Mouse (Mus musculus) C2C12 (cell line): ENCODE results near the gene Pcsk5. TPM values are rescaled to one million over a fixed set of nuclear protein-coding genes. Genes with fewer than 3 reads are reported as not detected.

Experiments
- H3K27me3 ChIP-seq: one replicate; pipeline ENCODE4 v1.6.1; 2011; ENCODE audit not compliant: control insufficient read depth, insufficient read depth, insufficient read length
- H3K36me3 ChIP-seq: one replicate; pipeline ENCODE4 v1.6.1; 2011; ENCODE audit not compliant: control insufficient read depth, insufficient read depth
- H3K4me3 ChIP-seq: one replicate; pipeline ENCODE4 v1.5.1; 2011; ENCODE audit warnings: mild to moderate bottlenecking, control low read depth; ENCODE audit not compliant: poor library complexity, insufficient read depth, severe bottlenecking
- H3K79me2 ChIP-seq: one replicate; pipeline ENCODE4 v1.6.1; 2011; ENCODE audit not compliant: control insufficient read depth, insufficient read depth
- H3K79me3 ChIP-seq: one replicate; pipeline ENCODE4 v1.6.1; 2011; ENCODE audit warnings: low read depth, control low read depth
- H3ac ChIP-seq: one replicate; pipeline ENCODE3; 2011; ENCODE audit warnings: low read depth; ENCODE audit not compliant: control insufficient read depth, insufficient read length
- CEBPB ChIP-seq: IDR thresholded peaks from one replicate; pipeline ENCODE4 v1.6.1; 2011; ENCODE audit warnings: low read depth, mild to moderate bottlenecking, control low read depth, moderate library complexity
- CTCF ChIP-seq: IDR thresholded peaks from one replicate; pipeline ENCODE4 v1.5.1; 2011; ENCODE audit not compliant: control insufficient read depth, insufficient read depth, insufficient read length
- FOSL1 ChIP-seq: IDR thresholded peaks from one replicate; pipeline ENCODE4 v1.8.0; 2011; ENCODE audit warnings: mild to moderate bottlenecking, low read length; ENCODE audit not compliant: poor library complexity, insufficient read depth, severe bottlenecking
- MAX ChIP-seq: IDR thresholded peaks from one replicate; pipeline ENCODE4 v1.6.1; 2011; ENCODE audit warnings: mild to moderate bottlenecking, control low read depth
- MYOD1 ChIP-seq: IDR thresholded peaks from one replicate; pipeline ENCODE4 v1.6.1; 2011; ENCODE audit warnings: low read depth; ENCODE audit not compliant: control insufficient read depth, insufficient read length
- MYOG ChIP-seq: IDR thresholded peaks from one replicate; pipeline ENCODE4 v1.6.1; 2011; ENCODE audit not compliant: control insufficient read depth, insufficient read length; ENCODE audit errors: extremely low read depth
- USF1 ChIP-seq: IDR thresholded peaks from one replicate; pipeline ENCODE4 v1.6.1; 2011; ENCODE audit warnings: low read depth, mild to moderate bottlenecking, control low read depth, moderate library complexity
- polyA plus RNA-seq: library from polyadenylated mRNA; unstranded; fragments of >200 nt; fragmentation: generic; extraction: Trizol; gene quantifications from one replicate; pipeline ENCODE4 v1.2.1, GENCODE M21; 2012; ENCODE audit warnings: missing spikeins

Pcsk5 gene
- polyA plus RNA-seq, 1 experiment, result not detected

GRCm38 (mm10) chr19:17788617-17789317 lies 48.7 kb downstream of the Pcsk5 start:
- TF ChIP-seq CEBPB (no peak), MAX (no peak), MYOG (no peak), MYOD1 (no peak), FOSL1 (no peak), CTCF (no peak), USF1 (no peak)
- no peaks in the 10 kb centered on the region for H3K79me3 ChIP-seq
- H3K79me2 ChIP-seq, result no peaks in the 10 kb centered on the region
- no peak overlapping the region for H3ac ChIP-seq
- H3K4me3 ChIP-seq, result no peak overlapping the region
- no peaks in the 10 kb centered on the region for H3K27me3 ChIP-seq
- H3K36me3 ChIP-seq, result no peaks in the 10 kb centered on the region

- H3K4me3 ChIP-seq, result no peak overlapping the region
These were observed 50.7 kb downstream of the Pcsk5 start for GRCm38 (mm10) chr19:17786744-17787143.

GRCm38 (mm10) chr19:17784401-17785192 lies 52.8 kb downstream of the Pcsk5 start:
- TF ChIP-seq CTCF, result no peak
- TF ChIP-seq USF1, result no peak
- no peak for TF ChIP-seq FOSL1
- TF ChIP-seq MAX, result no peak
- no peak for TF ChIP-seq MYOD1
- TF ChIP-seq MYOG, result no peak
- no peak for TF ChIP-seq CEBPB
- H3K27me3 ChIP-seq, result no peaks in the 10 kb centered on the region
- no peak overlapping the region for H3K4me3 ChIP-seq
- no peaks in the 10 kb centered on the region for H3K79me2 ChIP-seq
- H3K36me3 ChIP-seq, result no peaks in the 10 kb centered on the region
- no peaks in the 10 kb centered on the region for H3K79me3 ChIP-seq
- H3ac ChIP-seq, result no peak overlapping the region

More at GRCm38 (mm10) chr19:17786744-17787143, 50.7 kb downstream of the Pcsk5 start:
- TF ChIP-seq MAX, result no peak
- no peak for TF ChIP-seq FOSL1
- TF ChIP-seq CEBPB, result no peak
- TF ChIP-seq MYOG, result no peak
- TF ChIP-seq USF1, result no peak
- TF ChIP-seq MYOD1, result no peak
- TF ChIP-seq CTCF, result no peak
- H3K79me2 ChIP-seq, result no peaks in the 10 kb centered on the region
- no peaks in the 10 kb centered on the region for H3K36me3 ChIP-seq
- H3K79me3 ChIP-seq, result no peaks in the 10 kb centered on the region
- no peaks in the 10 kb centered on the region for H3K27me3 ChIP-seq
- no peak overlapping the region for H3ac ChIP-seq

GRCm38 (mm10) chr19:17783231-17783630 lies 54.2 kb downstream of the Pcsk5 start:
- Histone ChIP-seq H3K4me3 (no peak overlapping the region), H3ac (no peak overlapping the region), H3K79me2 (no peaks in the 10 kb centered on the region), H3K36me3 (no peaks in the 10 kb centered on the region), H3K27me3 (no peaks in the 10 kb centered on the region), H3K79me3 (no peaks in the 10 kb centered on the region)
- TF ChIP-seq USF1 (no peak), CEBPB (no peak), MYOG (no peak), FOSL1 (no peak), CTCF (no peak), MAX (no peak), MYOD1 (no peak)

- no peak for TF ChIP-seq FOSL1
- no peak for TF ChIP-seq MYOD1
- no peak for TF ChIP-seq MAX
- TF ChIP-seq CTCF, result no peak
- no peak for TF ChIP-seq MYOG
- TF ChIP-seq USF1, result no peak
- no peak for TF ChIP-seq CEBPB
These were observed 56.1 kb downstream of the Pcsk5 start for GRCm38 (mm10) chr19:17781323-17781722.

GRCm38 (mm10) chr19:17775943-17776342 lies 61.5 kb downstream of the Pcsk5 start:
- no peak overlapping the region for H3ac ChIP-seq
- H3K4me3 ChIP-seq, result no peak overlapping the region
- no peaks in the 10 kb centered on the region for H3K27me3 ChIP-seq
- no peaks in the 10 kb centered on the region for H3K79me3 ChIP-seq
- H3K36me3 ChIP-seq, result no peaks in the 10 kb centered on the region
- H3K79me2 ChIP-seq, result no peaks in the 10 kb centered on the region
- TF ChIP-seq CTCF, result no peak
- TF ChIP-seq USF1, result no peak
- TF ChIP-seq MYOG, result no peak
- TF ChIP-seq FOSL1, result no peak
- no peak for TF ChIP-seq MAX

More at GRCm38 (mm10) chr19:17781323-17781722, 56.1 kb downstream of the Pcsk5 start:
- H3K4me3 ChIP-seq, result no peak overlapping the region
- H3K79me2 ChIP-seq, result no peaks in the 10 kb centered on the region
- H3K79me3 ChIP-seq, result no peaks in the 10 kb centered on the region
- no peaks in the 10 kb centered on the region for H3K27me3 ChIP-seq
- H3K36me3 ChIP-seq, result no peaks in the 10 kb centered on the region
- H3ac ChIP-seq, result no peak overlapping the region
